ENCODE assay signal across 12 mouse cellular contexts in the genomic region with DNA sequence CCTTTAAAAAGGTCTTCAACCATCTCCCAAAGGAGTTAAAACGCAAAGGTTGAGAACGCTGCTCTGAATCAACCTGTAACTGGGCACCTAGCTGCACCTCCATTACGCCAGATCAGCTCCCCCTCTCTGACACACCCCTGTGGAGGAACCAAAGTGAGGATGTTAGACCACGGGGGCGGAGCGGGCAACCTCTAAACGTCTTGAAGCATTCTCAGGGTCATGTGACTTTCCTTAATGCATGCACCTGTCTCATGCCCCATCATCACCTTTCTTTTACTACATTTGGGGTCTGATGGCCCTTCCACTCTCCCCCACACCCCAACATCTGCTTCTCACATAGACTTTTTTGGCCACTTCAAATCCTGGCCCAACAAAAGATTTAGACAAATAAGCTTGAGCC.
DNase-seq lines count a peak whose midpoint lies in the region; ATAC-seq and TF ChIP-seq lines count a peak whose summit lies in the region.
"Had no signal": no experiment of that assay in that cellular context is flagged by ENCODE, and none has a peak within 500 bp of the region (broad histone marks: within the 10 kb centered on the region; RNA-seq: fewer than 3 reads in every experiment).

No protein-coding gene starts in this region.

- H3K27ac ChIP-seq in heart, embryonic 13.5 days (replicated peaks): peak overlapping the region; percentile 53
- peak overlapping the region; percentile 92 for H3K27ac ChIP-seq in ES-Bruce4 (ENCODE audit: insufficient read depth, low read length)
- H3K27ac ChIP-seq in embryonic facial prominence, embryonic 10.5 days (replicated peaks): peak overlapping the region; percentile 70; the same call in 1 of the 2 replicates
- H3K27ac ChIP-seq: hindbrain, embryonic 15.5 days; limb, embryonic 13.5 days had no signal

- H3K9me3 ChIP-seq in heart, embryonic 13.5 days: no peaks in the 10 kb centered on the region
- H3K9me3 ChIP-seq in ES-Bruce4 (replicated peaks; ENCODE audit: control insufficient read depth, insufficient read depth, low read length, poor library complexity, severe bottlenecking): no peaks in the 10 kb centered on the region
- H3K9me3 ChIP-seq in embryonic facial prominence, embryonic 10.5 days: no peaks in the 10 kb centered on the region
- H3K9me3 ChIP-seq: hindbrain, embryonic 15.5 days; limb, embryonic 13.5 days had no signal

- H3K27me3 ChIP-seq in heart, embryonic 13.5 days (replicated peaks): no peaks in the 10 kb centered on the region
- H3K27me3 ChIP-seq in ES-Bruce4 (ENCODE audit: control insufficient read depth, insufficient read depth, low read length, poor library complexity, severe bottlenecking): no peaks in the 10 kb centered on the region
- H3K27me3 ChIP-seq in embryonic facial prominence, embryonic 10.5 days (replicated peaks; ENCODE audit: low read depth, poor library complexity, severe bottlenecking): no peaks in the 10 kb centered on the region
- H3K27me3 ChIP-seq: hindbrain, embryonic 15.5 days; limb, embryonic 13.5 days had no signal

- no peak overlapping the region for H3K9ac ChIP-seq in heart, embryonic 13.5 days
- H3K9ac ChIP-seq in ES-Bruce4 (ENCODE audit: low read depth, poor library complexity, severe bottlenecking): 0 out of 2 replicates have a peak overlapping the region, but pooled peaks have one; percentile 38
- H3K9ac ChIP-seq: hindbrain, embryonic 15.5 days; limb, embryonic 13.5 days had no signal

- peak overlapping the region; percentile 59 for H3K4me2 ChIP-seq in heart, embryonic 13.5 days
- H3K4me2 ChIP-seq: hindbrain, embryonic 15.5 days had no signal

- no peak for TF ChIP-seq POLR2A in ES-Bruce4 (IDR thresholded peaks at IDR 0.05; ENCODE audit: insufficient read depth, low read length)

- no peaks in the 10 kb centered on the region for H3K36me3 ChIP-seq in heart, embryonic 13.5 days
- H3K36me3 ChIP-seq in ES-Bruce4 (ENCODE audit: control insufficient read depth, insufficient read depth, low read length, poor library complexity, severe bottlenecking): no peaks in the 10 kb centered on the region
- H3K36me3 ChIP-seq in embryonic facial prominence, embryonic 10.5 days (replicated peaks): no peaks in the 10 kb centered on the region
- H3K36me3 ChIP-seq: hindbrain, embryonic 15.5 days; limb, embryonic 13.5 days had no signal

- 43% methylated on average over 7 of the region's 7 CpGs for WGBS in heart, embryonic 13.5 days
- WGBS in embryonic facial prominence, embryonic 10.5 days: 51% methylated on average over 7 of the region's 7 CpGs

- TF ChIP-seq EP300 in ES-Bruce4 (IDR thresholded peaks at IDR 0.05; ENCODE audit: insufficient read depth, low read depth, low read length): no peak

- DNase-seq in heart, adult 18-20 months: no peak
- DNase-seq in embryonic facial prominence, embryonic 10.5 days (ENCODE audit: low spot score): no peak
- peak; percentile 56 to 60 for DNase-seq in spleen, postnatal 10 days (ENCODE audit: low spot score in 2 of 2)
- no peak for DNase-seq in MN1 (ENCODE audit: low spot score)
- no peak for DNase-seq in cerebellum, adult 9-11 months
- DNase-seq in embryo, embryonic 11 days: no peak
- DNase-seq: cerebellum, postnatal 25 days; gastrocnemius, postnatal 14 days had no signal

- no peak for ATAC-seq in heart, embryonic 13.5 days (ENCODE audit: extremely low read depth, insufficient number of reproducible peaks, low FRiP score, low TSS enrichment)

- peaks cover 40% of the 10 kb centered on the region for H3K4me1 ChIP-seq in heart, embryonic 13.5 days
- peaks cover 13% of the 10 kb centered on the region for H3K4me1 ChIP-seq in ES-Bruce4 (ENCODE audit: control insufficient read depth, insufficient read depth, low read length)
- H3K4me1 ChIP-seq in embryonic facial prominence, embryonic 10.5 days: peaks cover 40% of the 10 kb centered on the region

- H3K4me3 ChIP-seq in heart, embryonic 13.5 days: peak overlapping the region; percentile 4; the same call in 1 of the 2 replicates
- H3K4me3 ChIP-seq in ES-Bruce4 (ENCODE audit: low read depth, low read length): peak overlapping the region; percentile 15; the same call in 1 of the 2 replicates
- H3K4me3 ChIP-seq in embryonic facial prominence, embryonic 10.5 days: peak overlapping the region; percentile 21; the same call in 1 of the 2 replicates
- H3K4me3 ChIP-seq: hindbrain, embryonic 15.5 days; limb, embryonic 13.5 days had no signal

- TF ChIP-seq CTCF in ES-Bruce4 (IDR thresholded peaks at IDR 0.05; ENCODE audit: low read depth, low read length): no peak

Comparison
In these comparisons a context has a peak if more than half of its experiments do, and no peak if none do; other contexts are left out.
1. DNase-seq: peak in spleen, postnatal 10 days (2 of 2); none in heart, adult 18-20 months (0 of 2), embryonic facial prominence, embryonic 10.5 days (single experiment), MN1 (single experiment), cerebellum, adult 9-11 months (single experiment) and embryo, embryonic 11 days (single experiment).
2. Peak in every context shown above with its lines, with median percentiles within 50 percentile points of each other: H3K27ac ChIP-seq and H3K4me3 ChIP-seq.